Mouse (Mus musculus): ENCODE data around the gene Gdpd1.

Gene Gdpd1

DNA sequence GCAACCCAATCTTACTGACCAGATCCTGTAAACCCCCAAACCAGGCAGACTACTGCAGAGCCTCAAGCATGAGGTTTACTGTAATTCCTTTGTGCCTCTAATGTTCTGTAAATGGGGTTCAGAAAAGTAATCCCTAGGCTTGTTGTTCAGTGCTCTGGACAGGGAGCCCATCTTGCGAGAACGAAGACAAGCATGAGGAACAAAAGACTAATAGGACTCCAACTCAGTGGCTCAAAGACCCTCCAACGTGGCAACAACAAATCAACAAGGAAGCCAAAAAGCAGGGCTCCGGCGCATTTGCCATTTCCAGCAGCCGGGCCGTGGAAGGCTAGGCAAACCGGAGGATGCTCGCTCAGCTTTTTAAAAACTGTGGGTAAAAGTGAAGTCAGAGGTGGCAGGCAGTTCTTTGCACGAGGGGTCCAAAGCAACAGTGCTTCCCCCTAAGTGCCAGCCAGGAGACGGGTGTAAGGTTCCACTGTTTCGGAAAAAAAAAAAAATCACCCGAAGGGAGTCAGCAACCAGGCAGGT lies 81.3 kb downstream of the Gdpd1 start:
- no peak for DNase-seq (ENCODE audit: low read depth in 2 of 2, low spot score in 2 of 2)

DNA sequence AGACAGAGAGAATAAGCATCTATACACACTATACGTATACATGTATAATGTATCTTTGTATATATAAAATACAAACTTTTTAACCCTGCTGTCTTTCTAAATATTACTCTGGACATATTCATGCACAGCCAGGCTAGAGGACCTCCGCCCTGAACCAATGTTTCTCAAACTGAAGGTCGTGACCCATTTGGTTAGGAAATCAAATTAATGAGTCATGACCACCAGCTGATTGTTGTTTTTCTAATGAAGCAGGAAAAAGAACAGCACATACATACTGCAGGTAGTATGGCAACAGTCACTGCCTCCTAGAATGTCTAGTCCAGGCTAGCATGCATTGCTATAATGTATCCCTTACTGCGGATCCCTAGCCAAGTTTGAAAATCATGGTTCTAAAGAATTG lies 82.6 kb downstream of the Gdpd1 start:
- DNase-seq (ENCODE audit: low read depth in 2 of 2, low spot score in 2 of 2), result no peak

GRCm38 (mm10) chr11:86990309-86990708 lies 83.6 kb downstream of the Gdpd1 start:
- DNase-seq (ENCODE audit: low read depth in 2 of 2, low spot score in 2 of 2), result no peak

- DNase-seq (ENCODE audit: low read depth in 2 of 2, low spot score in 2 of 2), result no peak
Measured at GRCm38 (mm10) chr11:86984990-86985389, 88.9 kb downstream of the Gdpd1 start.
